Mouse (Mus musculus): Measurements from ENCODE around the gene Zswim8.

Gene Zswim8

DNA sequence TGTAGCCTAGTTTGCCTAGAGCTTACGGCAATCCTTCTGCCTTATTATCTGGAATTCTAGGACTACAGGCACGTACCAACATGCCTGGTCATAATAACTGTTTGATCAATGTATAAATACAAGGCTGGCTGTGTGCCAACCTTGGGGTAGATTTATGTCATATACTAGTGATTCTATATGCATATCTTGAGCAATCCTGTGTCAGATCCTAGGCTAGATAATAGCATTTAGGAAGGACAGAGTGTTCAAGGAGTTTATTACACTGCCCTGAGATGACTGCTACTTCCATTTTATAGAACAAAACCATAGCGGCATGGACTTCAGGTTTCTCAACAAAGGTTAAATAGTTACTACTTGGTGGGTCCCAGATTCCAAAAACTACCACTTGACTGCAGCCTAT, 64.6 kb downstream of the Zswim8 start:
- no peak for DNase-seq (ENCODE audit: low spot score in 2 of 2)

DNA sequence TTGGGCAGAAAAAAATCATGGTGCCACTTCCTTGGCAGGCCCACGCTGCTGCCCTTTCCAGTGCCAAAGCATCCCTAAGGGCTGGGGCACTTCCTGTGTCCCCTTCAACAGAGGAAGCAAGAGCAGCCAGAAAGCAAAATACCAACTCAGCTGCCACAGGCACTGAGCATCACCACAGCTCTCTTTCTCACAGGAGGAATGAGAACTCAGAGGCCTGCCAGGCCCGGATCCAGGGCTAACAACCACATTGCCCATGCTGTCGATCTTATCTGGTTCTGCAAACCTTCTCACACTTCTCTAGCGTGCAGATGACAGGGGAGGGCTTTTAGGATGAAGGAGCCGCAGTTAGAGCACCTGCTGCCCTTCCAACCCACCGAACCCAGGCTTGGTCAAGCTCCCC, 65.5 kb downstream of the Zswim8 start:
- no peak for DNase-seq (ENCODE audit: low spot score in 2 of 2)
